Mouse (Mus musculus): ENCODE measurements around the gene 9230104L09Rik.

9230104L09Rik gene

GRCm38 (mm10) chr2:148801491-148801921 is 63.3 kb downstream of the 9230104L09Rik start:
- no peak for TF ChIP-seq GATA4 (IDR thresholded peaks at IDR 0.05; ENCODE audit: insufficient replicate concordance, low read length)

- TF ChIP-seq GATA4 (IDR thresholded peaks at IDR 0.05; ENCODE audit: insufficient replicate concordance, low read length), result no peak
Observed at GRCm38 (mm10) chr2:148798485-148798884, 66.4 kb downstream of the 9230104L09Rik start, which contains the start of gene Cst8. Gene Cst8, plus strand, starts transcription at chr2:148798785.
